Mouse (Mus musculus): ENCODE data around the gene Sox8. TPM values are rescaled to one million over a fixed set of nuclear protein-coding genes. Genes with fewer than 3 reads are reported as not detected.

Gene Sox8
- polyA plus RNA-seq, 1 experiment from 2014 or later, result 2.2 TPM

GRCm38 (mm10) chr17:25561223-25562028 is 9.1 kb downstream of the Sox8 start:
- H3K4me1 ChIP-seq (replicated peaks; ENCODE audit: insufficient read depth, low read length), result peaks cover 5% of the 10 kb centered on the region; the same call in 1 of the 2 replicates
- no peaks in the 10 kb centered on the region for H3K36me3 ChIP-seq (ENCODE audit: insufficient read depth, low read length)
- H3K4me3 ChIP-seq (replicated peaks; ENCODE audit: low read depth, low read length), result no peak overlapping the region
- H3K27me3 ChIP-seq (ENCODE audit: insufficient read depth, low read length), result no peaks in the 10 kb centered on the region
- no peaks in the 10 kb centered on the region for H3K9me3 ChIP-seq (replicated peaks; ENCODE audit: low read length)
- no peak overlapping the region for H3K4me2 ChIP-seq (ENCODE audit: low read length)
- TF ChIP-seq CTCF (IDR thresholded peaks at IDR 0.05; ENCODE audit: low read depth), result no peak
- no peak for ATAC-seq (replicated peaks; ENCODE audit: low FRiP score, low read depth)
- DNase-seq (ENCODE audit: low spot score), result no peak
- WGBS, result 72% methylated on average over 16 of the region's 16 CpGs
- H3K9ac ChIP-seq (ENCODE audit: low read depth, low read length), result no peak overlapping the region
- H3K27ac ChIP-seq, result no peak overlapping the region

GRCm38 (mm10) chr17:25560554-25561222 is 9.8 kb downstream of the Sox8 start:
- Histone ChIP-seq H3K36me3 (ENCODE audit: insufficient read depth, low read length) (no peaks in the 10 kb centered on the region), H3K27ac (no peak overlapping the region), H3K4me2 (ENCODE audit: low read length) (no peak overlapping the region), H3K4me1 (replicated peaks; ENCODE audit: insufficient read depth, low read length) (peaks cover 13% of the 10 kb centered on the region; the same call in 1 of the 2 replicates), H3K9ac (ENCODE audit: low read depth, low read length) (no peak overlapping the region), H3K27me3 (ENCODE audit: insufficient read depth, low read length) (no peaks in the 10 kb centered on the region), H3K4me3 (replicated peaks; ENCODE audit: low read depth, low read length) (no peak overlapping the region), H3K9me3 (replicated peaks; ENCODE audit: low read length) (no peaks in the 10 kb centered on the region)
- WGBS, result 53% methylated on average over 5 of the region's 5 CpGs
- no peak for DNase-seq (ENCODE audit: low spot score)
- no peak for ATAC-seq (replicated peaks; ENCODE audit: low FRiP score, low read depth)
- TF ChIP-seq CTCF (IDR thresholded peaks at IDR 0.05; ENCODE audit: low read depth), result no peak

- no peak for TF ChIP-seq CTCF (IDR thresholded peaks at IDR 0.05; ENCODE audit: low read depth)
- no peak overlapping the region for H3K4me2 ChIP-seq (ENCODE audit: low read length)
- WGBS, result 47% methylated on average over 4 of the region's 4 CpGs
- no peaks in the 10 kb centered on the region for H3K9me3 ChIP-seq (replicated peaks; ENCODE audit: low read length)
- ATAC-seq (replicated peaks; ENCODE audit: low FRiP score, low read depth) (no peak), DNase-seq (ENCODE audit: low spot score) (no peak)
- peaks cover 19% of the 10 kb centered on the region; the same call in 1 of the 2 replicates for H3K4me1 ChIP-seq (replicated peaks; ENCODE audit: insufficient read depth, low read length)
- no peaks in the 10 kb centered on the region for H3K36me3 ChIP-seq (ENCODE audit: insufficient read depth, low read length)
- H3K27ac ChIP-seq, result no peak overlapping the region
- H3K9ac ChIP-seq (ENCODE audit: low read depth, low read length), result no peak overlapping the region
- H3K27me3 ChIP-seq (ENCODE audit: insufficient read depth, low read length), result no peaks in the 10 kb centered on the region
- no peak overlapping the region for H3K4me3 ChIP-seq (replicated peaks; ENCODE audit: low read depth, low read length)
Measured at GRCm38 (mm10) chr17:25559634-25560033, 10.9 kb downstream of the Sox8 start.

- H3K36me3 ChIP-seq (ENCODE audit: insufficient read depth, low read length), result no peaks in the 10 kb centered on the region
- H3K9ac ChIP-seq (ENCODE audit: low read depth, low read length), result 0 out of 2 replicates have a peak overlapping the region, but pooled peaks have one; percentile 24
- 5% methylated on average over 21 of the region's 21 CpGs for WGBS
- H3K27me3 ChIP-seq (ENCODE audit: insufficient read depth, low read length), result no peaks in the 10 kb centered on the region
- TF ChIP-seq CTCF (IDR thresholded peaks at IDR 0.05; ENCODE audit: low read depth), result 0 out of 2 replicates have a peak, but pooled peaks have one; percentile 4
- no peaks in the 10 kb centered on the region for H3K9me3 ChIP-seq (replicated peaks; ENCODE audit: low read length)
- DNase-seq (ENCODE audit: low spot score) (peak; percentile 74), ATAC-seq (replicated peaks; ENCODE audit: low FRiP score, low read depth) (peak; percentile 34; the same call in 1 of the 2 replicates)
- peak overlapping the region; percentile 52 for H3K4me2 ChIP-seq (ENCODE audit: low read length)
- 0 out of 2 replicates have a peak overlapping the region, but pooled peaks have one; percentile 3 for H3K27ac ChIP-seq
- H3K4me3 ChIP-seq (replicated peaks; ENCODE audit: low read depth, low read length), result peak overlapping the region; percentile 22; the same call in 1 of the 2 replicates
- H3K4me1 ChIP-seq (replicated peaks; ENCODE audit: insufficient read depth, low read length), result peaks cover 19% of the 10 kb centered on the region; the same call in 1 of the 2 replicates
Measured at GRCm38 (mm10) chr17:25556630-25557354, 13.7 kb downstream of the Sox8 start.

GRCm38 (mm10) chr17:25555666-25556629 is 14.5 kb downstream of the Sox8 start:
- TF ChIP-seq CTCF (IDR thresholded peaks at IDR 0.05; ENCODE audit: low read depth), result no peak
- ATAC-seq (replicated peaks; ENCODE audit: low FRiP score, low read depth), result 0 out of 2 replicates have a peak, but pooled peaks have one; percentile 9

More at GRCm38 (mm10) chr17:25555666-25556629, 14.5 kb downstream of the Sox8 start:
- Histone ChIP-seq H3K27ac (peak overlapping the region; percentile 3; the same call in 1 of the 2 replicates), H3K4me1 (replicated peaks; ENCODE audit: insufficient read depth, low read length) (peaks cover 19% of the 10 kb centered on the region; the same call in 1 of the 2 replicates), H3K36me3 (ENCODE audit: insufficient read depth, low read length) (no peaks in the 10 kb centered on the region), H3K9ac (ENCODE audit: low read depth, low read length) (0 out of 2 replicates have a peak overlapping the region, but pooled peaks have one; percentile 13), H3K4me3 (replicated peaks; ENCODE audit: low read depth, low read length) (peak overlapping the region; percentile 22; the same call in 1 of the 2 replicates), H3K9me3 (replicated peaks; ENCODE audit: low read length) (no peaks in the 10 kb centered on the region), H3K4me2 (ENCODE audit: low read length) (peak overlapping the region; percentile 52), H3K27me3 (ENCODE audit: insufficient read depth, low read length) (no peaks in the 10 kb centered on the region)
- DNase-seq (ENCODE audit: low spot score), result peak; percentile 30
- 5% methylated on average over 29 of the region's 29 CpGs for WGBS
